Mouse (Mus musculus): ENCODE results near the gene Gm20388. TPM values are rescaled to one million over a fixed set of nuclear protein-coding genes. Genes with fewer than 3 reads are reported as not detected.

Gene Gm20388
- polyA plus RNA-seq, 1 experiment from 2014 or later, result not detected

- Histone ChIP-seq H3K4me1 (ENCODE audit: control insufficient read depth in 2 of 2, insufficient read depth in 2 of 2, low read length in 2 of 2) (peaks cover 13 to 19% of the 10 kb centered on the region in 2 experiments), H3K9me3 (ENCODE audit: control insufficient read depth, low read length) (no peaks in the 10 kb centered on the region), H3K4me2 (ENCODE audit: low read length) (peak within 1 kb of the TSS; percentile 65), H3K27me3 (ENCODE audit: control insufficient read depth, insufficient read depth, low read length) (no peaks in the 10 kb centered on the region), H3K4me3 (ENCODE audit: control insufficient read depth in 1 of 2, insufficient read depth in 1 of 2, low read depth in 1 of 2, low read length in 2 of 2) (peak within 1 kb of the TSS; percentile 82 to 91), H3K9ac (ENCODE audit: low read length) (peak within 1 kb of the TSS; percentile 96), H3K27ac (replicated peaks in 1 of 2; ENCODE audit: control insufficient read depth in 1 of 2, insufficient read depth in 1 of 2, low read depth in 2 of 2, low read length in 2 of 2) (peak within 1 kb of the TSS; percentile 6 to 41; a peak in 3 of 4 replicates), H3K36me3 (ENCODE audit: control insufficient read depth, insufficient read depth, low read length) (peaks cover 31% of the 10 kb centered on the region)
- under 1% methylated on average over 72 of the region's 76 CpGs for WGBS
- ATAC-seq (ENCODE audit: insufficient number of reproducible peaks, insufficient read depth, low FRiP score, low read depth), result peak; percentile 87
These were observed 3301.9 kb downstream of the Gm20388 start, which contains the start of the genes Chmp1a and Spata33 for GRCm38 (mm10) chr8:123212321-123213117. Gene Chmp1a, minus strand, starts transcription at chr8:123212763. Gene Spata33, plus strand, starts transcription at chr8:123212832.

DNA sequence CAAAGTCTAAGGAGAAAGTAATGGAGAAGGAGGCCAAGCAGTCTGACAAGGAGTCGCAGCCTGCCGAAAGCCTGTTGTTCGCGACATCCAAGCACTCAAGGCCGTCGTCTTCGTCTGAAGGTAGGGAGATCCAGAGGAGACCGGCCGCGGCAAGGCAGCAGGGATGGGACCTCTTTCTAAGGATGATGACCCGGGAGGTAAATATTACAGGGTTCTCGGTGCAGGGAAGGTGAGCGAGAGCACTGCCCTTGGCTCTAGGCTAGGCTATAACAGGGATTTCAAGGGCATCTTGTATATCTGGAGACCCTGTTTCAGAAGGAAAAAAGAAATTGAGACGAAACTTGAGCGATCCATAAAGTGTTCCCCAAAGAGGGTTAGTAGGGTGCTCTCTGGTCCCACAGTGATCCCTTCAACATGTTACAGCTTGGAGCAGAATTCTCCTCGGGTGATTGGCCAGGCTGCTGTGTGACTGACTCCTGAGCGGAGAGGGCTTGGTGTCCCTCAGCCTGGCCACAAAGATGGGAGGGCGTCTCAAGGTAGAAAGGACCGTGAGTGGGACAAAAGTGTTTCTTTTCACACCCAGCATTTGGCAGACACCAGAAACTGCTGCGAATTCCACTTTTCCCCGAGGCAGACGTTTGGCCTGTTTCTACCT, 3302.6 kb downstream of the Gm20388 start:
- WGBS, result 18% methylated on average over 22 of the region's 22 CpGs

DNA sequence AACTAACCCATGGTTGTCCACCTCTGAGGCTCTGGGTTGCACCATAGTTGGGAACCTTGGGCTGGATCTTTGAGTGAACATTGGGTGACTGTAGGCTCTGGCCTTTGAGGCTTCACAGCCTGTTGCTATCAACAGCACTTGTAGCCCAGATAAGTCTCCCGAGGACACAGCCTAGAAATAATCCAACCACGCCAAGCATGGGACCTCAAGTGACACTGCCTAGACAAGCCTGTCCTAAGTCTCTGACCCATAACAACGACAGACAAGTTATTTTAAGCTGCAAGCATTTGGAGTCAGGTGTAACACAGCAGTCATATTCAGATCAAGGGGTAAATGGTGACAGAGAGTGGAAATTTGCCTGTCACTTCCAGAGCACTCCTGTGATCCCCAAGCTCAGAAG, 3304.8 kb downstream of the Gm20388 start:
- no peak overlapping the region for H3K27ac ChIP-seq (replicated peaks in 1 of 2; ENCODE audit: control insufficient read depth in 1 of 2, insufficient read depth in 1 of 2, low read depth in 2 of 2, low read length in 2 of 2)
- 35% methylated on average over 3 of the region's 3 CpGs for WGBS

More for the DNA sequence above, 3302.6 kb downstream of the Gm20388 start:
- H3K27me3 ChIP-seq (ENCODE audit: control insufficient read depth, insufficient read depth, low read length), result no peaks in the 10 kb centered on the region
- ATAC-seq (ENCODE audit: insufficient number of reproducible peaks, insufficient read depth, low FRiP score, low read depth), result peak; percentile 4; the same call in 1 of the 2 replicates
- peak overlapping the region; percentile 96 for H3K9ac ChIP-seq (ENCODE audit: low read length)
- H3K4me3 ChIP-seq (ENCODE audit: control insufficient read depth in 1 of 2, insufficient read depth in 1 of 2, low read depth in 1 of 2, low read length in 2 of 2), result peak overlapping the region; percentile 82 to 91
- H3K36me3 ChIP-seq (ENCODE audit: control insufficient read depth, insufficient read depth, low read length), result peaks cover 24% of the 10 kb centered on the region
- H3K4me2 ChIP-seq (ENCODE audit: low read length), result peak overlapping the region; percentile 65
- H3K4me1 ChIP-seq (ENCODE audit: control insufficient read depth in 2 of 2, insufficient read depth in 2 of 2, low read length in 2 of 2), result peaks cover 13 to 19% of the 10 kb centered on the region in 2 experiments
- no peaks in the 10 kb centered on the region for H3K9me3 ChIP-seq (ENCODE audit: control insufficient read depth, low read length)
- peak overlapping the region; percentile 6 to 41; a peak in 2 of 4 replicates for H3K27ac ChIP-seq (replicated peaks in 1 of 2; ENCODE audit: control insufficient read depth in 1 of 2, insufficient read depth in 1 of 2, low read depth in 2 of 2, low read length in 2 of 2)

GRCm38 (mm10) chr8:123220917-123221316, 3310.3 kb downstream of the Gm20388 start:
- 64% methylated on average over 1 of the region's 1 CpGs for WGBS
- no peaks in the 10 kb centered on the region for H3K27me3 ChIP-seq (ENCODE audit: control insufficient read depth, insufficient read depth, low read length)
- no peak overlapping the region for H3K4me3 ChIP-seq (ENCODE audit: control insufficient read depth in 1 of 2, insufficient read depth in 1 of 2, low read depth in 1 of 2, low read length in 2 of 2)
- no peak overlapping the region for H3K9ac ChIP-seq (ENCODE audit: low read length)
- peaks cover 2 to 14% of the 10 kb centered on the region in 2 experiments; a peak in 3 of 4 replicates for H3K4me1 ChIP-seq (ENCODE audit: control insufficient read depth in 2 of 2, insufficient read depth in 2 of 2, low read length in 2 of 2)
- no peaks in the 10 kb centered on the region for H3K9me3 ChIP-seq (ENCODE audit: control insufficient read depth, low read length)
- no peak overlapping the region for H3K27ac ChIP-seq (replicated peaks in 1 of 2; ENCODE audit: control insufficient read depth in 1 of 2, insufficient read depth in 1 of 2, low read depth in 2 of 2, low read length in 2 of 2)
- no peak overlapping the region for H3K4me2 ChIP-seq (ENCODE audit: low read length)
- H3K36me3 ChIP-seq (ENCODE audit: control insufficient read depth, insufficient read depth, low read length), result no peaks in the 10 kb centered on the region
- ATAC-seq (ENCODE audit: insufficient number of reproducible peaks, insufficient read depth, low FRiP score, low read depth), result no peak

More for the DNA sequence above, 3304.8 kb downstream of the Gm20388 start:
- Histone ChIP-seq H3K4me1 (ENCODE audit: control insufficient read depth in 2 of 2, insufficient read depth in 2 of 2, low read length in 2 of 2) (peaks cover 13 to 19% of the 10 kb centered on the region in 2 experiments), H3K4me2 (ENCODE audit: low read length) (no peak overlapping the region), H3K27me3 (ENCODE audit: control insufficient read depth, insufficient read depth, low read length) (no peaks in the 10 kb centered on the region), H3K4me3 (ENCODE audit: control insufficient read depth in 1 of 2, insufficient read depth in 1 of 2, low read depth in 1 of 2, low read length in 2 of 2) (no peak overlapping the region), H3K36me3 (ENCODE audit: control insufficient read depth, insufficient read depth, low read length) (peaks cover 2% of the 10 kb centered on the region; the same call in 1 of the 2 replicates), H3K9ac (ENCODE audit: low read length) (no peak overlapping the region), H3K9me3 (ENCODE audit: control insufficient read depth, low read length) (no peaks in the 10 kb centered on the region)
- ATAC-seq (ENCODE audit: insufficient number of reproducible peaks, insufficient read depth, low FRiP score, low read depth), result no peak

- Histone ChIP-seq H3K4me1 (ENCODE audit: control insufficient read depth in 2 of 2, insufficient read depth in 2 of 2, low read length in 2 of 2) (peaks cover 2 to 14% of the 10 kb centered on the region in 2 experiments; a peak in 3 of 4 replicates), H3K9me3 (ENCODE audit: control insufficient read depth, low read length) (no peaks in the 10 kb centered on the region), H3K9ac (ENCODE audit: low read length) (peak within 1 kb of the TSS; percentile 94), H3K4me3 (ENCODE audit: control insufficient read depth in 1 of 2, insufficient read depth in 1 of 2, low read depth in 1 of 2, low read length in 2 of 2) (peak within 1 kb of the TSS; percentile 82 to 86), H3K27ac (replicated peaks in 1 of 2; ENCODE audit: control insufficient read depth in 1 of 2, insufficient read depth in 1 of 2, low read depth in 2 of 2, low read length in 2 of 2) (peak within 1 kb of the TSS; percentile 84 to 90), H3K27me3 (ENCODE audit: control insufficient read depth, insufficient read depth, low read length) (no peaks in the 10 kb centered on the region), H3K4me2 (ENCODE audit: low read length) (peak within 1 kb of the TSS; percentile 97), H3K36me3 (ENCODE audit: control insufficient read depth, insufficient read depth, low read length) (peaks cover 28% of the 10 kb centered on the region)
- WGBS, result 2% methylated on average over 59 of the region's 59 CpGs
- ATAC-seq (ENCODE audit: insufficient number of reproducible peaks, insufficient read depth, low FRiP score, low read depth), result peak; percentile 79
These were observed 3313.9 kb downstream of the Gm20388 start, which contains the start of gene Cdk10 for GRCm38 (mm10) chr8:123224278-123225266. Gene Cdk10, plus strand, starts transcription at chr8:123224842.

DNA sequence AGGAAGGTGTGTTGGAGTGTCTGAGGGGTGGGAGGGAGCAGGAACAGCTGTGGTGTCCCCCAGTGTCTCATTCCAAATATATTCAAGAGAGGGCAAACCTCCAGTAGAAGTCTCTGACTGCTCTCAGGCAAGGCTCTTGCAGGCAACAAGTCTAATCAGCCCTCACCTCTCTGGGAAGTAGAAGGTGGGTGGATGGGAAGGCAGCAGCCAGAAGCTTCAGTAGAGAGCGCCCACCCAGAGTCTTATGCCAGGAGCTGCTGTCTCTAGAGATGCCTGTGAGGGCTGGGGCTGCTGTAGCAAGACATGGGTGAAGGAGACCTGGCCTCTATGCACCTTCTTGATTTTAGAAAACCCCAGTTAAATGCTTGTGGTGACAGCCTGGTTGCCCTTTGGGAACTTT, 3317.8 kb downstream of the Gm20388 start:
- H3K4me1 ChIP-seq (ENCODE audit: control insufficient read depth in 2 of 2, insufficient read depth in 2 of 2, low read length in 2 of 2), result peaks cover 2 to 14% of the 10 kb centered on the region in 2 experiments; a peak in 3 of 4 replicates
- H3K9me3 ChIP-seq (ENCODE audit: control insufficient read depth, low read length), result no peaks in the 10 kb centered on the region
- H3K36me3 ChIP-seq (ENCODE audit: control insufficient read depth, insufficient read depth, low read length), result peaks cover 33% of the 10 kb centered on the region
- no peak overlapping the region for H3K4me3 ChIP-seq (ENCODE audit: control insufficient read depth in 1 of 2, insufficient read depth in 1 of 2, low read depth in 1 of 2, low read length in 2 of 2)
- no peak overlapping the region for H3K9ac ChIP-seq (ENCODE audit: low read length)
- WGBS, result 100% methylated on average over 1 of the region's 1 CpGs
- ATAC-seq (ENCODE audit: insufficient number of reproducible peaks, insufficient read depth, low FRiP score, low read depth), result no peak
- no peaks in the 10 kb centered on the region for H3K27me3 ChIP-seq (ENCODE audit: control insufficient read depth, insufficient read depth, low read length)
- H3K27ac ChIP-seq (replicated peaks in 1 of 2; ENCODE audit: control insufficient read depth in 1 of 2, insufficient read depth in 1 of 2, low read depth in 2 of 2, low read length in 2 of 2), result no peak overlapping the region
- no peak overlapping the region for H3K4me2 ChIP-seq (ENCODE audit: low read length)

Data from heart, embryonic 14.5 days (tissue).